Mouse (Mus musculus) cerebellum, adult 2 months (tissue): ENCODE data around the gene Spag9.
"Not testable (repeated sequence)": the region's sequence is repeated elsewhere in the genome, so short reads cannot be mapped to it uniquely, and the experiment has no call there.

Experiments used
- CTCF ChIP-seq: fragments of 200-500 bp; IDR thresholded peaks from 2 replicates; pipeline ENCODE4 v1.5.1; 2011; ENCODE audit warnings: low read depth, mild to moderate bottlenecking, control low read depth, low read length, moderate library complexity, borderline replicate concordance; ENCODE audit not compliant: insufficient read depth
- POLR2A ChIP-seq: fragments of 200-500 bp; IDR thresholded peaks from 2 replicates; pipeline ENCODE4 v1.6.1; 2011; ENCODE audit warnings: low read length, control low read depth, borderline replicate concordance; ENCODE audit not compliant: insufficient read depth

DNA sequence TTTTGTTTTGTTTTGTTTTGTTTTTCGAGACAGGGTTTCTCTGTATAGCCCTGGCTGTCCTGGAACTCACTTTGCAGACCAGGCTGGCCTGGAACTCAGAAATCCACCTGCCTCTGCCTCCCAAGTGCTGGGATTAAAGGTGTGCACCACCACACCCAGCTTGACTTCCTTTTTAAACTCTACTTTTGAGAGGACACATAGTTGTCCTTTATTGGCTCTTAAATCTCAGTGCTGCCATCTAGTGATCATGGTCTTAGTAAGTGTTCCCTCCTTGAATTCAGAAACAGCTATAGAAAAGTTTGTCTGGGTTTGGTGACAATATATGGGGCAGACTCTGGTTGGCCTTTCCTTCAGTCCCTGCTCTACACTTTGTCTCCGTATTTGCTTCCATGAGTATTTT lies 91.1 kb downstream of the Spag9 start:
- TF ChIP-seq POLR2A, CTCF: not testable (repeated sequence)
